Mouse (Mus musculus) Patski (cell line): Measurements from ENCODE around the gene Focad. TPM values are rescaled to one million over a fixed set of nuclear protein-coding genes. Genes with fewer than 3 reads are reported as not detected.

Experiments used
- ATAC-seq: fragments of 100-300 bp; one replicate; pipeline ENCODE4 v1.8.0; 2021
- CTCF ChIA-PET: fragments of 350-600 bp; sonication (Branson Sonifier 250); formaldehyde crosslinking; loops from one replicate; lab custom pipeline; 2022; ENCODE audit warnings: inconsistent platforms; lab: Charles Lee
- POLR2A ChIA-PET: fragments of 350-600 bp; sonication (Branson Sonifier 250); formaldehyde crosslinking; loops from one replicate; lab custom pipeline; 2022; ENCODE audit warnings: antibody characterized with exemption, inconsistent platforms; lab: Charles Lee
- DNase-seq: peaks from one replicate; pipeline ENCODE4 v3.0.0-alpha.2; 2011; ENCODE audit warnings: low read depth, low spot score
- H3K27me3 ChIP-seq: fragments of 371-371 bp; one replicate; pipeline ENCODE4 v1.5.1; 2021
- CTCF ChIP-seq: fragments of 100-300 bp; IDR thresholded peaks from one replicate; pipeline ENCODE4 v1.5.1; 2021
- in situ Hi-C: fragments of 300-500 bp; cut with MboI; formaldehyde crosslinking; loops from 3 replicates; pipeline ENCODE4 v1.11.1; 2018; ENCODE audit warnings: low pct_unique_long_range_greater_than_20kb, mixed read lengths
- polyA plus RNA-seq: library from polyadenylated mRNA; unstranded; gene quantifications from one replicate; pipeline ENCODE4 v1.2.3, GENCODE M21; 2021

Gene Focad
- 14.4 TPM for polyA plus RNA-seq

- DNase-seq, result peak; percentile 78
- in situ Hi-C loops, result no loop called here
- no peaks in the 10 kb centered on the region for H3K27me3 ChIP-seq
- ChIA-PET CTCF (interaction anchor here (0.8 kb wide), 1 partner anchor 11 kb away, joined by 4 read pairs; no protein-coding TSS in a partner anchor), POLR2A (no interaction called here)
- no peak for TF ChIP-seq CTCF
- ATAC-seq, result peak; percentile 96
These were observed at the start of gene Focad for GRCm38 (mm10) chr4:88094062-88094767. Focad (plus strand) TSS chr4:88094629.

- ATAC-seq (no peak), DNase-seq (no peak)
- CTCF ChIA-PET, result no interaction called here
- POLR2A ChIA-PET, result interaction anchor here (1.0 kb wide), 1 partner anchor 25 kb away, joined by 3 read pairs; no protein-coding TSS in a partner anchor
- in situ Hi-C loops, result loop anchor here (10.0 kb wide), 1 partner anchor 500 kb away; no protein-coding TSS in a partner anchor
- no peak for TF ChIP-seq CTCF
- no peaks in the 10 kb centered on the region for H3K27me3 ChIP-seq
These were observed 49.3 kb upstream of the Focad start for GRCm38 (mm10) chr4:88045151-88045550.

- in situ Hi-C loops, result loop anchor here (10.0 kb wide), 1 partner anchor 499 kb away; no protein-coding TSS in a partner anchor
- TF ChIP-seq CTCF, result no peak
- POLR2A ChIA-PET, result no interaction called here
- CTCF ChIA-PET, result no interaction called here
- DNase-seq (no peak), ATAC-seq (no peak)
- H3K27me3 ChIP-seq, result no peaks in the 10 kb centered on the region
These were observed 48.1 kb upstream of the Focad start for GRCm38 (mm10) chr4:88046280-88046679.

GRCm38 (mm10) chr4:88075388-88075787, 19.0 kb upstream of the Focad start:
- no peak for DNase-seq
- TF ChIP-seq CTCF, result no peak
- no peaks in the 10 kb centered on the region for H3K27me3 ChIP-seq
- POLR2A ChIA-PET, result no interaction called here
- ATAC-seq, result no peak
- in situ Hi-C loops, result no loop called here
- CTCF ChIA-PET, result no interaction called here

GRCm38 (mm10) chr4:88078983-88079382, 15.4 kb upstream of the Focad start:
- CTCF ChIA-PET, result interaction anchor here (0.8 kb wide), 1 partner anchor 10 kb away, joined by 3 read pairs; no protein-coding TSS in a partner anchor
- TF ChIP-seq CTCF, result no peak
- DNase-seq (no peak), ATAC-seq (no peak)
- no peaks in the 10 kb centered on the region for H3K27me3 ChIP-seq
- in situ Hi-C loops, result no loop called here
- POLR2A ChIA-PET, result no interaction called here

GRCm38 (mm10) chr4:88081417-88081816, 13.0 kb upstream of the Focad start:
- ChIA-PET POLR2A (no interaction called here), CTCF (no interaction called here)
- TF ChIP-seq CTCF, result no peak
- ATAC-seq, result no peak
- no peak for DNase-seq
- in situ Hi-C loops, result no loop called here
- H3K27me3 ChIP-seq, result no peaks in the 10 kb centered on the region

- DNase-seq, result no peak
- ChIA-PET CTCF (no interaction called here), POLR2A (no interaction called here)
- H3K27me3 ChIP-seq, result no peaks in the 10 kb centered on the region
- TF ChIP-seq CTCF, result no peak
- ATAC-seq, result no peak
- in situ Hi-C loops, result no loop called here
These were observed 12.5 kb upstream of the Focad start for GRCm38 (mm10) chr4:88081885-88082284.

GRCm38 (mm10) chr4:88082381-88082780, 12.0 kb upstream of the Focad start:
- in situ Hi-C loops, result no loop called here
- ChIA-PET CTCF (interaction anchor here (1.7 kb wide), 1 partner anchor 12 kb away, joined by 4 read pairs; the partner anchor contains the start of gene Focad), POLR2A (interaction anchor here (0.7 kb wide), 1 partner anchor 221 kb away, joined by 3 read pairs; no protein-coding TSS in a partner anchor)
- ATAC-seq, result no peak
- TF ChIP-seq CTCF, result no peak
- no peak for DNase-seq
- no peaks in the 10 kb centered on the region for H3K27me3 ChIP-seq

GRCm38 (mm10) chr4:88083781-88084180, 10.6 kb upstream of the Focad start:
- no peaks in the 10 kb centered on the region for H3K27me3 ChIP-seq
- ChIA-PET CTCF (interaction anchor here (0.8 to 1.7 kb wide), 2 partner anchors 10 to 16 kb away, joined by 3 to 4 read pairs; partner anchors contain the start of gene Focad), POLR2A (no interaction called here)
- in situ Hi-C loops, result no loop called here
- no peak for ATAC-seq
- no peak for TF ChIP-seq CTCF
- DNase-seq, result no peak

- in situ Hi-C loops, result no loop called here
- ATAC-seq, result no peak
- H3K27me3 ChIP-seq, result no peaks in the 10 kb centered on the region
- no peak for TF ChIP-seq CTCF
- POLR2A ChIA-PET, result no interaction called here
- CTCF ChIA-PET, result no interaction called here
- DNase-seq, result no peak
These were observed 4.1 kb upstream of the Focad start for GRCm38 (mm10) chr4:88090316-88090715.

- in situ Hi-C loops, result no loop called here
- CTCF ChIA-PET, result interaction anchor here (0.6 to 1.3 kb wide), 2 partner anchors 83 to 662 kb away, joined by 3 read pairs; no protein-coding TSS in a partner anchor
- POLR2A ChIA-PET, result interaction anchor here (0.6 kb wide), 2 partner anchors 18 to 90 kb away, joined by 3 read pairs; no protein-coding TSS in a partner anchor
- no peak for DNase-seq
- TF ChIP-seq CTCF, result no peak
- peak; percentile 61 for ATAC-seq
- H3K27me3 ChIP-seq, result no peaks in the 10 kb centered on the region
These were observed 465 bp downstream of the Focad start for GRCm38 (mm10) chr4:88094768-88095420.
